Mouse (Mus musculus): ENCODE data around the gene Ablim1. TPM values are rescaled to one million over a fixed set of nuclear protein-coding genes. Genes with fewer than 3 reads are reported as not detected.

Ablim1 gene
- polyA plus RNA-seq, 1 experiment from 2014 or later, result 26.6 TPM

GRCm38 (mm10) chr19:57222657-57223056 is 92.1 kb downstream of the Ablim1 start:
- no peaks in the 10 kb centered on the region for H3K9me3 ChIP-seq (replicated peaks)
- no peak overlapping the region for H3K9ac ChIP-seq
- H3K27ac ChIP-seq, result no peak overlapping the region
- H3K4me1 ChIP-seq, result peaks cover 16% of the 10 kb centered on the region
- no peak overlapping the region for H3K4me2 ChIP-seq (replicated peaks)
- H3K4me3 ChIP-seq, result no peak overlapping the region
- WGBS, result 95% methylated on average over 6 of the region's 6 CpGs
- no peaks in the 10 kb centered on the region for H3K36me3 ChIP-seq
- no peaks in the 10 kb centered on the region for H3K27me3 ChIP-seq
- ATAC-seq (ENCODE audit: low FRiP score), result no peak

- Histone ChIP-seq H3K27ac (no peak overlapping the region), H3K9me3 (replicated peaks) (no peaks in the 10 kb centered on the region), H3K9ac (no peak overlapping the region), H3K4me3 (no peak overlapping the region), H3K36me3 (no peaks in the 10 kb centered on the region), H3K27me3 (no peaks in the 10 kb centered on the region), H3K4me1 (peaks cover 16% of the 10 kb centered on the region), H3K4me2 (replicated peaks) (no peak overlapping the region)
- WGBS, result 42% methylated on average over 7 of the region's 7 CpGs
- ATAC-seq (ENCODE audit: low FRiP score), result no peak
Measured at GRCm38 (mm10) chr19:57221684-57222235, 93.0 kb downstream of the Ablim1 start.

- WGBS, result 59% methylated on average over 11 of the region's 11 CpGs
- no peak overlapping the region for H3K4me3 ChIP-seq
- no peak for ATAC-seq (ENCODE audit: low FRiP score)
- H3K27ac ChIP-seq, result no peak overlapping the region
- H3K4me2 ChIP-seq (replicated peaks), result no peak overlapping the region
- no peaks in the 10 kb centered on the region for H3K36me3 ChIP-seq
- no peaks in the 10 kb centered on the region for H3K27me3 ChIP-seq
- H3K9ac ChIP-seq, result no peak overlapping the region
- H3K4me1 ChIP-seq, result peaks cover 16% of the 10 kb centered on the region
- H3K9me3 ChIP-seq (replicated peaks), result no peaks in the 10 kb centered on the region
Measured at GRCm38 (mm10) chr19:57219758-57220157, 95.0 kb downstream of the Ablim1 start.

- no peak for ATAC-seq (ENCODE audit: low FRiP score)
- no peak overlapping the region for H3K9ac ChIP-seq
- H3K27ac ChIP-seq, result no peak overlapping the region
- H3K4me3 ChIP-seq, result no peak overlapping the region
- 79% methylated on average over 4 of the region's 4 CpGs for WGBS
- no peaks in the 10 kb centered on the region for H3K9me3 ChIP-seq (replicated peaks)
- H3K27me3 ChIP-seq, result no peaks in the 10 kb centered on the region
- peaks cover 14% of the 10 kb centered on the region for H3K4me1 ChIP-seq
- no peaks in the 10 kb centered on the region for H3K36me3 ChIP-seq
- no peak overlapping the region for H3K4me2 ChIP-seq (replicated peaks)
Measured at GRCm38 (mm10) chr19:57217161-57217560, 97.6 kb downstream of the Ablim1 start.

GRCm38 (mm10) chr19:57215527-57215926 is 99.2 kb downstream of the Ablim1 start:
- Histone ChIP-seq H3K4me1 (no peaks in the 10 kb centered on the region; the same call in 1 of the 2 replicates), H3K9ac (no peak overlapping the region), H3K4me3 (no peak overlapping the region), H3K9me3 (replicated peaks) (no peaks in the 10 kb centered on the region), H3K36me3 (no peaks in the 10 kb centered on the region), H3K27ac (no peak overlapping the region), H3K4me2 (replicated peaks) (no peak overlapping the region), H3K27me3 (no peaks in the 10 kb centered on the region)
- ATAC-seq (ENCODE audit: low FRiP score), result no peak
- WGBS, result 68% methylated on average over 8 of the region's 8 CpGs

- WGBS, result 81% methylated on average over 2 of the region's 2 CpGs
Measured at GRCm38 (mm10) chr19:57212406-57212805, 102.3 kb downstream of the Ablim1 start.

GRCm38 (mm10) chr19:57211444-57212111 is 103.1 kb downstream of the Ablim1 start:
- 80% methylated on average over 15 of the region's 15 CpGs for WGBS
- no peak for ATAC-seq (ENCODE audit: low FRiP score)
- no peaks in the 10 kb centered on the region for H3K27me3 ChIP-seq

More at GRCm38 (mm10) chr19:57212406-57212805, 102.3 kb downstream of the Ablim1 start:
- no peak for ATAC-seq (ENCODE audit: low FRiP score)
- Histone ChIP-seq H3K27ac (no peak overlapping the region), H3K4me1 (no peaks in the 10 kb centered on the region; the same call in 1 of the 2 replicates), H3K27me3 (no peaks in the 10 kb centered on the region), H3K36me3 (no peaks in the 10 kb centered on the region), H3K4me3 (no peak overlapping the region), H3K4me2 (replicated peaks) (no peak overlapping the region), H3K9me3 (replicated peaks) (no peaks in the 10 kb centered on the region), H3K9ac (no peak overlapping the region)

GRCm38 (mm10) chr19:57210924-57211323 is 103.8 kb downstream of the Ablim1 start:
- 89% methylated on average over 2 of the region's 2 CpGs for WGBS
- Histone ChIP-seq H3K27ac (no peak overlapping the region), H3K27me3 (no peaks in the 10 kb centered on the region), H3K9me3 (replicated peaks) (no peaks in the 10 kb centered on the region), H3K4me1 (no peaks in the 10 kb centered on the region; the same call in 1 of the 2 replicates), H3K36me3 (no peaks in the 10 kb centered on the region), H3K4me3 (no peak overlapping the region), H3K9ac (no peak overlapping the region), H3K4me2 (replicated peaks) (no peak overlapping the region)
- no peak for ATAC-seq (ENCODE audit: low FRiP score)

More at GRCm38 (mm10) chr19:57211444-57212111, 103.1 kb downstream of the Ablim1 start:
- Histone ChIP-seq H3K4me2 (replicated peaks) (no peak overlapping the region), H3K9me3 (replicated peaks) (no peaks in the 10 kb centered on the region), H3K9ac (no peak overlapping the region), H3K36me3 (no peaks in the 10 kb centered on the region), H3K27ac (no peak overlapping the region), H3K4me3 (no peak overlapping the region), H3K4me1 (no peaks in the 10 kb centered on the region; the same call in 1 of the 2 replicates)

- H3K9me3 ChIP-seq (replicated peaks), result no peaks in the 10 kb centered on the region
- H3K27me3 ChIP-seq, result no peaks in the 10 kb centered on the region
- 74% methylated on average over 7 of the region's 7 CpGs for WGBS
- H3K4me3 ChIP-seq, result no peak overlapping the region
- no peak overlapping the region for H3K4me2 ChIP-seq (replicated peaks)
- H3K9ac ChIP-seq, result no peak overlapping the region
- no peak overlapping the region for H3K27ac ChIP-seq
- peaks cover 17% of the 10 kb centered on the region for H3K4me1 ChIP-seq
- H3K36me3 ChIP-seq, result no peaks in the 10 kb centered on the region
- ATAC-seq (ENCODE audit: low FRiP score), result no peak
Measured at GRCm38 (mm10) chr19:57204101-57204500, 110.6 kb downstream of the Ablim1 start.

- no peak for ATAC-seq (ENCODE audit: low FRiP score)
- no peak overlapping the region for H3K27ac ChIP-seq
- whole genome bisulfite sequencing, result 92% methylated on average over 1 of the region's 1 CpGs
- no peak overlapping the region for H3K4me2 ChIP-seq (replicated peaks)
- no peaks in the 10 kb centered on the region for H3K9me3 ChIP-seq (replicated peaks)
- 0 out of 2 replicates have a peak, but pooled peaks cover 3% of the 10 kb centered on the region for H3K27me3 ChIP-seq
- H3K9ac ChIP-seq, result no peak overlapping the region
- H3K36me3 ChIP-seq, result no peaks in the 10 kb centered on the region
- H3K4me1 ChIP-seq, result peaks cover 32% of the 10 kb centered on the region
- no peak overlapping the region for H3K4me3 ChIP-seq
Measured at GRCm38 (mm10) chr19:57202554-57202953, 112.2 kb downstream of the Ablim1 start.

GRCm38 (mm10) chr19:57201090-57201483 is 113.6 kb downstream of the Ablim1 start:
- peaks cover 42% of the 10 kb centered on the region for H3K4me1 ChIP-seq
- no peak overlapping the region for H3K4me3 ChIP-seq
- no peaks in the 10 kb centered on the region for H3K9me3 ChIP-seq (replicated peaks)
- 82% methylated on average over 8 of the region's 8 CpGs for WGBS
- peaks cover 3% of the 10 kb centered on the region; the same call in 1 of the 2 replicates for H3K27me3 ChIP-seq
- no peak overlapping the region for H3K9ac ChIP-seq
- no peak overlapping the region for H3K27ac ChIP-seq
- H3K4me2 ChIP-seq (replicated peaks), result no peak overlapping the region
- no peaks in the 10 kb centered on the region for H3K36me3 ChIP-seq
- no peak for ATAC-seq (ENCODE audit: low FRiP score)

GRCm38 (mm10) chr19:57200477-57201089 is 114.1 kb downstream of the Ablim1 start:
- Histone ChIP-seq H3K4me3 (no peak overlapping the region), H3K27me3 (peaks cover 8% of the 10 kb centered on the region), H3K9ac (no peak overlapping the region), H3K4me1 (peaks cover 42% of the 10 kb centered on the region), H3K4me2 (replicated peaks) (no peak overlapping the region), H3K9me3 (replicated peaks) (no peaks in the 10 kb centered on the region), H3K27ac (no peak overlapping the region), H3K36me3 (no peaks in the 10 kb centered on the region)
- ATAC-seq (ENCODE audit: low FRiP score), result no peak
- WGBS, result 53% methylated on average over 12 of the region's 12 CpGs

All from hindbrain, embryonic 12.5 days (tissue).